In the genomic region with DNA sequence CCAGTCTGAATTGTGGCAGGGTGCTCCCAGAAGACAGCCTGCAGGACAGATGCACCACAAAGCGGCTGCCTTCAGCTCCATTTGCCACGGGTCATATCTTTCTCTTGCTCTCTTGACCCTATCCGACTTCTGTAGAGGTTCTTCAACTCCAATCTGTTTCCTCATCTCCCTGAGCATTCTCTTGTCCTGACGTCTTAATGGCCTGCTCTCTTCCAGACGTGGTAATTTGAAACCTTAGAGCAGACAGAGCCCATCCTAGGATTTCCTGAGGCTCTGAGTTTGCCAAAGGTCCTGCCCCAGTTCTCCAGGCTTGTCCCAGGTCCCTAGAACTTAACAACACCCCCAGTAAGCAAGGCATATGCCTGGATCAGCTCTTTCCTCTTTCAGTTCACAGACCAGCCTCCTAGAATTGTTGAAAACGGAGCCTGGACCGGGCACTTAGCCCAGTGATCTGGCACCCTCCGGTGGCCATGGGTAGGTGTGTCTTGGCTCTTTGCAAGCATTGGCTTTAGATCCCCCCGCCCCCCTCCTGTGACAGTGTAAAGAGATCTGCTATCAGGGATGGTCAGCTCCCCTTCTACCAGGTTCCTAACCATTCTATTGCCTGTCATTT, we compare ENCODE assay signal across 8 mouse cellular contexts. TPM values are rescaled to one million over a fixed set of nuclear protein-coding genes. Genes with fewer than 3 reads are reported as not detected.
DNase-seq lines count a peak whose midpoint lies in the region; ATAC-seq and TF ChIP-seq lines count a peak whose summit lies in the region.

No protein-coding gene starts in this region.

- H3K4me3 ChIP-seq in kidney, embryonic 16.5 days (ENCODE audit: low read length): no peak overlapping the region
- no peak overlapping the region for H3K4me3 ChIP-seq in lung, embryonic 16.5 days (ENCODE audit: low read length)

- DNase-seq in CD4-positive helper T cell, adult 2 months (ENCODE audit: low read depth, low spot score): peak; percentile 29
- DNase-seq in Patski (ENCODE audit: low read depth, low spot score): no peak
- DNase-seq in cerebellum, postnatal 4 days (ENCODE audit: low spot score in 2 of 2): peak; percentile 38 to 70
- peak; percentile 11 to 17 for DNase-seq in heart, adult 9 months (ENCODE audit: low spot score in 2 of 2)
- peak; percentile 15 for DNase-seq in right cerebral cortex, postnatal 25 days

- POLR2A ChIA-PET in Patski (lab: Charles Lee): no interaction called here

- peak overlapping the region; percentile 61; the same call in 1 of the 2 replicates for H3K27ac ChIP-seq in kidney, embryonic 16.5 days (ENCODE audit: low read length)
- H3K27ac ChIP-seq in lung, embryonic 16.5 days (ENCODE audit: low read length): no peak overlapping the region

- peaks cover 17% of the 10 kb centered on the region for H3K4me1 ChIP-seq in kidney, embryonic 16.5 days (ENCODE audit: insufficient read depth, low read length)
- H3K4me1 ChIP-seq in lung, embryonic 16.5 days (replicated peaks; ENCODE audit: control insufficient read depth, insufficient read depth, low read length): no peaks in the 10 kb centered on the region

- peak; percentile 81 for TF ChIP-seq CTCF in Patski (IDR thresholded peaks at IDR 0.05)

- 3% methylated on average over 9 of the region's 9 CpGs for WGBS in kidney, embryonic 16.5 days
- WGBS in lung, embryonic 16.5 days: 7% methylated on average over 9 of the region's 9 CpGs

- ATAC-seq in Patski: peak; percentile 67
- peak; percentile 65 for ATAC-seq in kidney, embryonic 16.5 days (ENCODE audit: low FRiP score, low TSS enrichment)
- ATAC-seq in lung, embryonic 16.5 days (ENCODE audit: low read depth): no peak
- no peak for ATAC-seq in activated CD4-positive, CD25-positive, alpha-beta regulatory T cell, adult 4 months

- H3K4me2 ChIP-seq in kidney, embryonic 16.5 days (replicated peaks; ENCODE audit: low read depth, low read length): peak overlapping the region; percentile 44
- peak overlapping the region; percentile 30; the same call in 1 of the 2 replicates for H3K4me2 ChIP-seq in lung, embryonic 16.5 days (ENCODE audit: low read depth, low read length)

- CTCF ChIA-PET in Patski (lab: Charles Lee): interaction anchor here (1.0 to 1.3 kb wide), 2 partner anchors 10 to 36 kb away, joined by 3 read pairs; no protein-coding TSS in a partner anchor

- in situ Hi-C loops in Patski (cut with MboI; ENCODE audit: low pct_unique_long_range_greater_than_20kb): loop anchor here (25.0 kb wide), 1 partner anchor 533 kb away; a partner anchor contains a TSS

- no peaks in the 10 kb centered on the region for H3K36me3 ChIP-seq in kidney, embryonic 16.5 days (ENCODE audit: insufficient read depth, low read length)
- H3K36me3 ChIP-seq in lung, embryonic 16.5 days (ENCODE audit: control insufficient read depth, insufficient read depth, low read length): no peaks in the 10 kb centered on the region

- H3K9me3 ChIP-seq in kidney, embryonic 16.5 days (ENCODE audit: low read length): no peaks in the 10 kb centered on the region
- no peaks in the 10 kb centered on the region for H3K9me3 ChIP-seq in lung, embryonic 16.5 days (ENCODE audit: control insufficient read depth, low read length)

- H3K9ac ChIP-seq in kidney, embryonic 16.5 days (replicated peaks; ENCODE audit: low read length): peak overlapping the region; percentile 44; the same call in 1 of the 2 replicates
- 0 out of 2 replicates have a peak overlapping the region, but pooled peaks have one; percentile 6 for H3K9ac ChIP-seq in lung, embryonic 16.5 days (ENCODE audit: low read length)

- no peaks in the 10 kb centered on the region for H3K27me3 ChIP-seq in Patski
- no peaks in the 10 kb centered on the region for H3K27me3 ChIP-seq in kidney, embryonic 16.5 days (ENCODE audit: insufficient read depth, low read length)
- H3K27me3 ChIP-seq in lung, embryonic 16.5 days (ENCODE audit: control insufficient read depth, insufficient read depth, low read depth, low read length): no peaks in the 10 kb centered on the region

RNA-seq across cellular contexts. Expression of a gene that starts 38.2 kb away (rescaled TPM):
- polyA plus RNA-seq in Patski (2021): 27.4 TPM
- polyA plus RNA-seq in kidney, embryonic 16.5 days (2015; fragmentation: Nextera tagmentation; extraction: Ambion mirVana): 8.1 and 8.9 TPM in 2 replicates
- polyA plus RNA-seq in lung, embryonic 16.5 days (2015; fragmentation: Nextera tagmentation; extraction: Ambion mirVana): 7.5 and 7.6 TPM in 2 replicates
- polyA plus RNA-seq in activated CD4-positive, CD25-positive, alpha-beta regulatory T cell, adult 4 months (2017; shearing (Covaris generic)): 10 to 100 TPM in 1 of 2 experiments, 1 to 10 TPM in 1; 8.5 to 11.0 TPM

Comparison
In these comparisons a context has a peak if more than half of its experiments do, and no peak if none do; other contexts are left out.
1. ATAC-seq: peak in Patski (single experiment) and kidney, embryonic 16.5 days (single experiment); none in lung, embryonic 16.5 days (single experiment) and activated CD4-positive, CD25-positive, alpha-beta regulatory T cell, adult 4 months (single experiment).